Mouse (Mus musculus) T-helper 1 cell (primary cell): Measurements from ENCODE around the gene Def8.

ENCODE experiments used
- in situ Hi-C: fragments of 300-600 bp; cut with MboI, MseI; formaldehyde crosslinking; loops from one replicate; pipeline ENCODE4 v1.15.1; 2025; ENCODE audit warnings: high pct_unique_total_duplicates

Gene Def8

GRCm38 (mm10) chr8:123423441-123423840, at the start of gene Def8:
TSS of gene Def8 (plus strand) at chr8:123423527.
- in situ Hi-C loops: no loop called here

- in situ Hi-C loops: no loop called here
Measured at GRCm38 (mm10) chr8:123374239-123374578, 49.1 kb upstream of the Def8 start.

GRCm38 (mm10) chr8:123375701-123376100, 47.6 kb upstream of the Def8 start:
- in situ Hi-C loops: no loop called here

- in situ Hi-C loops: no loop called here
Measured at GRCm38 (mm10) chr8:123376106-123376505, 47.2 kb upstream of the Def8 start.

DNA sequence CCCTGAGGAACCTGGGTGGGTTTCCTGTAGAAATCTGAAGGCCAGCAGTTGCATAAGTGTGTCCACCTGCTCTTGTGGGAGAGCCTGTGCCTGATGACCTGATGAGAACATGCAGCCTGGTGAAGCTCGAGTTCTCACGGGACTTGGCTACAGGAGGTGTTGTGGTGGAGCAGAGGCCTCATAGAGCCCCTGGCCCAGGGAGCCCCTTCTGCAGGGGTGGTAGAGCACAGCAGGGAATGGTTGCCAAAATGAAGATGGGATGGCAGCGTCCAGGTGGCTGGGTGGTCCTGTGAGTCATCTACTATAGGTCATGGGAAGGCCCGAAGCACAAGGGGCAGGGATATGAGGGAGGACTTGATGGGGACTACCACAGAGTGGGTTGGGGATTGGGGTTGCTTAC, 41.6 kb upstream of the Def8 start:
- in situ Hi-C loops: no loop called here

DNA sequence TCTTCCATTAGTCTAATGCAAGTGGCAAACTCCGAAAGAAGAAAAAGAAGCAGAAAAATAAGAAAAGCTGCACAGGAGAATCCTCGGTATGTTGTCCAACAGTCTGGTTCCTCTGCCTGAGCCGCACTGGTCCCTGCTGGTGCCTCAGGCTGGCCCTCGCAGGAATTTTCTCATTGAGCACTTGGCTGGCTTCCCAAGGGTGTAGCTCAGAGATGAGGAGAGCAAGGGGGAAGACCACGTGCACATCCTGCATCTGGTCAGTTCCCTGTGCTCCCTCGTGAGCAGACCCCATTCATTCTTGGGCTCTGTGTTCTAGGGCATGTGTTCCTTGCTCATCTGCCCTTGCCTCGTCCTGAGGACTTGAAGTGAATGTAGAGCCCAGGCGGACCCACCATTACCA, 40.8 kb upstream of the Def8 start:
- in situ Hi-C loops: no loop called here

- in situ Hi-C loops: no loop called here
Measured at GRCm38 (mm10) chr8:123384883-123385540, 38.3 kb upstream of the Def8 start.

DNA sequence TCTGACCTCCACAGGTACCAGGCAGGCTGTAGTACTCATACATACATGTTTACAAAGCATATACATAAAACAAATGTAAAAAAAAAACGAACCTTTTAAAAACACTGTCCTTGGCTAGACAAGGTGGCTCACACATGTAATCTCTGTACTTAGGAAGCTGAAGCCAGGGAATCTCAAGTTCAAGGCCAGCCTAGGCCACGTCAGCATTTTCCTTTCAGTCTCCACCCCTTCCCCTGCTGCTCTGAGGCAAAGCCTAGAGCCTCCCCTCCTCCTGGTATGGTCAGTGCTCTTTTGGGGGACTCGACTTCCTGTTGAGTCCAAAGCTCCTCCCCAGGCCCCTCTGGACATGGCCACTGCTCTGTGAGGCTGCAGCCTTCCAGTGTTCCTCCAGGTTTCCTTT, 36.3 kb upstream of the Def8 start:
- in situ Hi-C loops: no loop called here

- in situ Hi-C loops: no loop called here
Measured at GRCm38 (mm10) chr8:123387801-123388200, 35.5 kb upstream of the Def8 start.

DNA sequence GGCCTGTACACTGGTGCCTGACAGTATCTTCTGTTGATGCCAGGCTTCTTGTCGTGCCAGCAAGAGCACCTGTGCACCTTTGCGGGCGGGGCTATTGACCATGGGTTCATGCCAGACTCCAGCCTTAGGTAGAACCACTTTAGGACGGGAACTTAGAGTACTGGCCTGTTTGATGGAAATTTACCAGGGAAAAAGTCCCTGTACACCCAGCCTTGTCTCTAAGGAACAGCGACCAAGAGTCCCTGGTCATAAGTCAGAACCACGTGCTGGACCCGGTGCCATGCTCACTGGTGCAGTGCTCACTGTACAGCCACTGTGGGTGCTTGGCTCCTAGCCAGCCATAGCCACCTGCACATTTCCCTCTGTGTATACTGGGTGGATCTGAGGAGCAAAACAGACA, 34.3 kb upstream of the Def8 start:
- in situ Hi-C loops: no loop called here

DNA sequence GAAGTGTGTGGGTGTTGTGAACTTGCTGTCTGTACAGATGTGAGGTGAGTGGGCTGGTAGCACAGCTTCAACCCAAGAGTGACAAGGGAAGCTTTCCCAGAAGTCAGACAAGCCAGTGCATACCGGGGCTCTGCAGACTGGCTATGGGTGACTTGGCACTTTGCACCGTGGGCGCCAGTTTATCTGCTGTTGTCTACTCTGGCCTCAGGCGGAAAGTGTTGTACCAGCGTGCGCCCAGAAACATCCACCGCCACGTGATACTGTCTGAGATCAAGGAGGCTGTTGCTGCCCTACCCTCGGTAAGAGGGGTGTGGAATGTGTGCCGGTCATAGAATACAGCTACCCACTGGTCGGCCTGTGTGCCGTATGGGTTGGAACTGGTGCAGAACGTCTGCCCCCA, 25.0 kb upstream of the Def8 start:
- in situ Hi-C loops: no loop called here

DNA sequence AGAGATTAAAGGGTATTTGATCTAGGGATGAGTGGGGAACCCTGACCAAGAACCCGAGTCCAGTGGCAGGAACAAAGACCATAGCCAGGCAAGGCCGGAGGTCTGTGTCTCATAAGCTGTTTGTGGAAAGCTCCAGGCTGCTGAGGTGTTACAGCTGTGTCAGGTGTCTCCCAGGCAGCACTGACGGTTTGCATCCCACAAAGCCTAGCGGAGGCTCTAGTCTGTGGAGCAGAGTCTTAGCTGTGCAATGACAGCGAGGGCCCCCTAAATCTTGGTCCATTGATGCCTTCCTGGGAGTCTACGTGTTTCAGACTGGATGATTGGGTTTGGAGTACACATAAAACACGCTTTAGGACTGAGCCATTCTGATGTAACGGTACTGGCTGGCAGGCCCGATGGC, 21.4 kb upstream of the Def8 start:
- in situ Hi-C loops: no loop called here

DNA sequence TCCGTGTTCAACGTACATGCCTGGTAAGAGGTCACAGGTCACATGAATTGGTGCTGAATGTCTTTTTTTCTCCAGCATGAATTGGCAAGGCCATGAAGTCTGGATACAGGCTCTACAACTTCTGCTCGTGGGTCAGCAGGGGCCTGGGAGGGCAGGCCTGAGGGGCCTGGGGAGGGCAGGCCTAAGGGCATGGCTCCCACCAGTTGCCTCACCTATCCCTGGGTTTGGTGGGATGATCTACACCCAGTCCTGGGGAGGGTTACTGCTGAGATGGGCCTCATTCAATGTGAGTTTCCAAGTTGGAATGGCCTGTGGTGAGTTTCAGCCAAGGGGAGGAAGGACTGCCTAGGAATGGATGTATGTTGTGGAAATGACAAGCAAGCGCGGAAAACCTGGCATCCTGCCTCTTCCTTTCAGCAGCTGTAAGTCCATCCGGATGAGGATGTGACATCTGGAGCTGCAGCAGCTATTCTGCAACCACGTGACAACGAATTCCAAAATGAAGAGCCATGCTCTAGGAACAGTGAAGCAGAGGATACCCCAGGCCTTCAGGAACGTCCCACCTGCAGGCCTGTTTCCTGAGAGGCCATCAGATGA, 20.5 kb upstream of the Def8 start:
- in situ Hi-C loops: no loop called here

- in situ Hi-C loops: no loop called here
Measured at GRCm38 (mm10) chr8:123404521-123404920, 18.8 kb upstream of the Def8 start.

- in situ Hi-C loops: no loop called here
Measured at GRCm38 (mm10) chr8:123406786-123407185, 16.5 kb upstream of the Def8 start, which contains the start of gene Mc1r. TSS of gene Mc1r (plus strand) at chr8:123407107.

GRCm38 (mm10) chr8:123407612-123408011, 15.7 kb upstream of the Def8 start:
- in situ Hi-C loops: no loop called here

DNA sequence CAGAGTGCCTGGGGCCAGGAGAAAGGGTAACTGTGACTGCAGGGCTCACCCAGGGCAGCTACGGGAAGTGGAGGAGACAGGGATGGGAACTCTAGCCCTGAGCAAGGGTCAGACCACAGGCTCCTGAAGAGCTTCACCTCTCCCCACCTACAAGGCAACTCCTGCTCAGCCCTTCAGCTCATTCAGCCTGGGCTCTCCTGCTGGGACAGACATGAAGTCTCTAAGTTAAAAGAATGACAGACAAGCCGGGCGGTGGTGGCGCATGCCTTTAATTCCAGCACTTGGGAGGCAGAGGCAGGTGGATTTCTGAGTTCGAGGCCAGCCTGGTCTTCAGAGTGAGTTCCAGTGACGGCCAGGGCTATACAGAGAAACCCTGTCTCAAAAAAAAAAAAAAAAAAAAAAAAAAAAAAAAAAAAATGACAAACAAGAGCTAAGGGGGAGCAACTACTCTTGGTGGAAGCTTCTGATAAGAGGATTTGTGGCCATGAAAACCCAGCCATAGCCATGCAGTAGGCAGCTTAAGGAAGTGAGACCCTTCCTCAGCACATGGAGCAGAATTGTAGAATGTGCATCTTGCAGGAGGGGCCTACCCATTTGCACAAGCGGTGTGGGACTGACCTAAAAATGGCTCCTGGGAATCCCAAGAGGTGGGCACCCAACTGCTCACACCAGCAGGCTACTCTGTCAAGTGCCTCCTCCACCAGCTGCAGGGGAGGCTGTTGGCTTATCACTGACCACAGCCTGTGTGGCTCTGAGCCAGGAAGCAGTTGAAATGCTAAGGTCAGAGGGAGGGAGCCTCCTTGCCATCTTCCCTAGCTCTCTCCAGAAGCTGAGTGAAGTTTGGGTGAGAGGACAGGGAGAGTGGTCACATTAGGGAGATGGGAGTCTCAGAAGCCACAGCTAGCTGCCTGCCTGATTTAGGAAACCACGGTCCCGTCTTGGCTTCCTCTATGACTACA, 14.5 kb upstream of the Def8 start:
- in situ Hi-C loops: no loop called here

- in situ Hi-C loops: no loop called here
Measured at GRCm38 (mm10) chr8:123410049-123410587, 13.2 kb upstream of the Def8 start.

DNA sequence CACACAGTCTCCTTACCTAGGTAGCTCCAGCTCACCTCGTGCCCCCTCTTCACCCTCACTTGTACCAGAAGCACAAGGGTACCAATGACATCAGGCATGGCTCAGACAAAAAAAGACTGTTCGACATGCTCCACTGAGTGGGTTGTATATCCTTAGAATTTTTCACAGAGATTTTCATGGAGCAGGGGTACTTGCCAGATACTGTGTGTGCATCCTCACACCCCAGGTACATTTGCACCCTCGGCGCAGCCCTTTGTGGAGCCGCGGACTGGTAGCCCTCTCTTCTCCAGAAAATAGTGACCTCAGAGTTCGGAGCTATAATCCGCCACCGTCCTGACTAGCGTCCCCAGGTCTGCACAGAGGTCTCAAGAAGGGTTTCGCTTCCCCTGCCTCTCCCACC, 12.5 kb upstream of the Def8 start:
- in situ Hi-C loops: no loop called here

GRCm38 (mm10) chr8:123411246-123411645, 12.1 kb upstream of the Def8 start, which contains the start of gene Tubb3:
TSS of gene Tubb3 (plus strand) at chr8:123411424.
- in situ Hi-C loops: no loop called here

DNA sequence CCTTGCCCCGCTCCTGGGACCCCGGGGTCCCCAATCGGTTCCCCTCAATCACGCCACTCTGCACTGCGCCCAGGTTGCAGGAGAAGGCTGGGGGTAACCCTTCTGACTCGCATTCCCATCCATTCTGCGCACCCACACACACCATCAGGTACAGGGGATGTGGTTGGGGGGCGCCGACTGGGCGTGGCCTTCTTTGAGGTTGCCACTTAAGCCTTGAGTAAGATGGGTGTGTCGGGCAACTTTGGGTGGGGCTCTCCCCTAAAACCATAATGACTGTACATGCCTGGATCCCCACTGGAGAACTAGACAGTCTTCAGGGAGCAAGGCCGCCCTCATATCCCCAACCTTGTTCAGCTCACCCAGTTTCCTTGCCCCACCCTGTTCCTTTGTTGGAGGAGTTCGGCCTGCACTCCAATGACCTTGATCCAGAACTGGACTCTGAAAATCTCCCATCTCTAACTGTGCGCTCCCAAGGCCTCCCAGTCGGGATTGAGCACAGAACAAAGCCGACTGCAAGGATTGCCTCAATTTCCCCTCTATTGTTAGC, 11.5 kb upstream of the Def8 start:
- in situ Hi-C loops: no loop called here

GRCm38 (mm10) chr8:123412560-123413170, 10.7 kb upstream of the Def8 start:
- in situ Hi-C loops: no loop called here
